Mouse (Mus musculus): ENCODE results near the gene Zbtb38. TPM values are rescaled to one million over a fixed set of nuclear protein-coding genes. Genes with fewer than 3 reads are reported as not detected.

Gene Zbtb38
- polyA plus RNA-seq, 1 experiment, result 4.7 TPM

DNA sequence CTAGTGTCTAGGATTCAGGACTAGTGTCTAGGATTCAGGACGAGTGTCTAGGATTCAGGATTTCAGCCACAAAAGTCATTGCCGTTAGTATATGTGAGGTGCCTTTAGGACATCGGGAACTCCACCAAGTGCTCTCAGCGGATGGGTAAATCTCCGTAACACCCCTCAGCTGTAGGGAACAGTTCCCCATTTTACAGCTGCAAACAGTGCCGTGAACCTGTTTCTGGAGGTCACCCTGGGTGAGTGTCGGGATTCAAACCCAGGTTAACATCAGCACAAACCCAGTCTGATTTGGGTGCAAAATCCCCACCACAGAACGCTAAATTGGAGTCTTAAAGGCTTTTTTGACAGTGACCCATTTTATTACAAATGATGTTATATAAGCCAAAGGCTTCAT is 34.2 kb downstream of the Zbtb38 start:
- no peak for DNase-seq (ENCODE audit: low read depth, low spot score)
- WGBS, result 89% methylated on average over 8 of the region's 8 CpGs

DNA sequence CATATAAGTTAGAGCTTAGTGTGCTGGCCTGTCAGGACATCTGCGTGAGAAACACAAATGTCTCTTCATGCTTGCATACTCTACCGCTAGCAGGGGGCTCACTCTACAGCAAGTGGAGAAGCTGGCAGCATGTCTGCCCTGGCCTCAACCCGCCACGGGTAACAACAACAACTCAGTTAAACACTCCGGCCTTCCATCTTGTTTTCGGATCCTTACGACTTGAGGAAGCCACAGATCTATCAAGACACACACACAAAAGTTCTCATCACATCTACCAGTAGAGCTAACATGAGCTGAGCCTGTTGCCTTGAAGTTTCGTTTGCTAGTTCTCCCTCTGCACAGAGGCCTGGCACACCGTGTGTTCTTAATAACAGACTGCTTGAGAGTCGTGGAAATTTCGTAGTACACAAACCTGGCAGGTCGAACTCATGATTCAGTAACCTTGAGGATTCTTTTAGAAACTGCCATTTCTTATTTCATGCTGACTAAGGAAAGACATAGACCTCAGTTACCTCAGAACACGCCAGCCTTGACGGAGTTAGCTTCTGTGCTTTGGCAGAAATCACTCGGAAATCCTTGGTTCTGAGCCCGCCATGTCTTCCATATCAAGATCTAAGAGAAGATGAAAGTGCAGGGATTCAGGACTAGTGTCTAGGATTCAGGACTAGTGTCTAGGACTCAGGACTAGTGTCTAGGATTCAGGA is 34.8 kb downstream of the Zbtb38 start:
- WGBS, result 91% methylated on average over 16 of the region's 16 CpGs
- DNase-seq (ENCODE audit: low read depth, low spot score), result no peak

DNA sequence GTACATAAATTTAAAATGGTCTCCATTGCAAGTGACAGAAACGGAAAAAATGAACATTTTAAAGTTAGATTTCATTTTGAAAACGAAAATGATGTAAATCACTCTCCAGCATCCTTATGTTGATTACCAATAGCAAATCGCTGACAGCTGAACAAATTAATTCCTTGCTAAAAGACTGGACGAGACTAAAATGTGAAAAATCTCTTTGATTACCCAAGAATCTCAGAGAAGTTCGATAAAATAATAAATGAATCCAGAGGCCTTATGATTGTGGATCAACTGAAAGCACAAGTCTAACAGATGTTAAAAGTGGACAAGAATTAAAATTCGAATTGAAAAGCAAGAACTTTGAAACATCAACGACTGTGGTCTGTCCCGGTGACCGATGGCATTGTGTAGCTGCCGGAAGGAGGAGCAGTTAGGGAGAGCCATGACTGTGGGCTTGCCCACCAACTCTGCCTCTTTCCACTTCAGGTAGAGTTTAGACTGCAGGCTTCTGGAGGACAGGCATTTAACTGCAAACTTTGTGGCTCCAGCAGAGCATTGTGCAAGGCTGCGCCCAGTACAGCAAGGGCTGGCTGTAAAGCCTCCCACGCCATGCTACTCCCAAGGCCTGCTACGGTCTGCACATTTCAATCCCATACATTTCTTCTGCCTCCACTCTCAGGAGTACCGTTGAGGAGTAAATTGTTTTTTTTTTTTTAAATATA is 35.7 kb downstream of the Zbtb38 start:
- no peak for DNase-seq (ENCODE audit: low read depth, low spot score)
- 87% methylated on average over 14 of the region's 14 CpGs for WGBS

GRCm38 (mm10) chr9:96716136-96716535 is 36.5 kb downstream of the Zbtb38 start:
- 71% methylated on average over 10 of the region's 10 CpGs for WGBS
- DNase-seq (ENCODE audit: low read depth, low spot score), result no peak

GRCm38 (mm10) chr9:96715171-96715570 is 37.5 kb downstream of the Zbtb38 start:
- WGBS, result 90% methylated on average over 11 of the region's 11 CpGs

GRCm38 (mm10) chr9:96713472-96714390 is 38.9 kb downstream of the Zbtb38 start:
- no peak for DNase-seq (ENCODE audit: low read depth, low spot score)
- WGBS, result 73% methylated on average over 14 of the region's 14 CpGs

More at GRCm38 (mm10) chr9:96715171-96715570, 37.5 kb downstream of the Zbtb38 start:
- no peak for DNase-seq (ENCODE audit: low read depth, low spot score)

DNA sequence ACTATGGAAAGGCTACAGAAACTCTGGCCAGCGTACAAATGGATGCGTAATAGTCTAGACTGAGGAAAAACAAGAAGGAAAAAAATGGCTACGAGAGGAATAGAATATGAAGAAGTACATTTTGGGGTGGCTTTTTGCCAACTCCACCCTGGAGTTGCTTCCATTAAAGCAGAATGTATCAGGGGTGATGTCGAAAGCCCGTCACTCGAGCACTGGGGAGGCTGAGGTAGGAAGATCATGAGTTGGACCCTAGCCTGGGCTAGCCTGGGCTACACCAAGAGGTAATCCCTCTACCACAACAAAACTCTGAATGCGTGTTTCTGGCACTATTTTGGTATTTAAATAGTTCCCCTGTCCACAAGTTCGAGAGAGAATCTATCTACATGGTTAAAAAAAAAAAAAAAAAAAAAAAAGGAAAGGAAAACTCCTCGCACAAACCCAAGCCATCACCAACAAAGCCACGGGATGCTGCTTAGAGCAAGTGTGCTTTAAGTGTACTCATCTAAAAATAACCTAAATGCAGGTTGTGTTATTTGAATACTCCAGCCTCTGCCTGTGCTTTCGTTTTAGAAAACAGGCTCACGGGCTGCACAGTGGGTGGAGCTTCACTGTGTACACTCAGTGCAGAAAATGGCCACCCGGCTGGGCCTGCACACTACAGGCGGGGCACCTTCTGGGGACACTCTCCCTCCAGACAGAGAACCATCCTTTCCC is 39.7 kb downstream of the Zbtb38 start:
- 57% methylated on average over 14 of the region's 14 CpGs for WGBS
- DNase-seq (ENCODE audit: low read depth, low spot score), result no peak

DNA sequence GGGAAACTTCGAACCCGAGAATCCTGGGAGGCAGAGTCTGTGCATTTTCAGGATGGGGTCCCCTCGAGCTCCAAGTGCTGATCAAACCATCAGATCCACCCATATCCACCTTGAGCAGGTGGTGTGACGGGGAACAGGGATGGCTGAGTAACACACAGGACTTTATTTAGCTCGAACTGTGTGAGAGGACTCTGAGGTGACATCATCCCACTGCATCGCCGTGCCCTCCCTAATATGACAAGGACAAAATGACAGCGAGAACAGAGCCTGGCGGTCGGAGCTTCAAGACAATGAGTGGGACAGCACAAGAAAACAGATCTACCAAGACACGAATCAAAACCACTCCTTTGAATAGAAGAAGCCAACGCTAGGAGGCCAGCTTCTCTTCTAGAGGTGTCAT is 40.6 kb downstream of the Zbtb38 start:
- no peak for DNase-seq (ENCODE audit: low read depth, low spot score)
- 90% methylated on average over 12 of the region's 12 CpGs for WGBS

GRCm38 (mm10) chr9:96710241-96710946 is 42.2 kb downstream of the Zbtb38 start:
- 72% methylated on average over 15 of the region's 15 CpGs for WGBS
- no peak for DNase-seq (ENCODE audit: low read depth, low spot score)

DNA sequence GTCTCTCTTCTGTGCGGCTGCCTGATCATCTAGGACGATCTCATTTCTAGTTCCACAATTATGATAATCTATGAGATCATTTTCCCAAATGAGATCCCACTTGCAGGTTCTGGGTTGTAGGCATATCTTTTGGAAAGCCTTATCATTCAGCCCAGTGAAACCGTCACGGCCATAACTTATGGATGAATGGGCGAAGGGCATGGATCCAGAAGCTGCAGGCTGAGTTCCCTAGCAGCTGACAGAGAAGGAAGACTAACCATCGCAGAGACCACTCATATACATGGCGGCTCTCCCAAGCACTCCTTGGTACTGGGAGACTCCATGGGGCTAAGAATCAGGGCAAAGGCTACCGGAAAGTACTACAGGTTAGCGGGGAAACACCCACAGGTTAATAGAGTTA is 43.7 kb downstream of the Zbtb38 start:
- DNase-seq (ENCODE audit: low read depth, low spot score), result no peak
- 95% methylated on average over 9 of the region's 9 CpGs for WGBS

GRCm38 (mm10) chr9:96707964-96708363 is 44.7 kb downstream of the Zbtb38 start:
- DNase-seq (ENCODE audit: low read depth, low spot score), result no peak
- 68% methylated on average over 4 of the region's 4 CpGs for WGBS

DNA sequence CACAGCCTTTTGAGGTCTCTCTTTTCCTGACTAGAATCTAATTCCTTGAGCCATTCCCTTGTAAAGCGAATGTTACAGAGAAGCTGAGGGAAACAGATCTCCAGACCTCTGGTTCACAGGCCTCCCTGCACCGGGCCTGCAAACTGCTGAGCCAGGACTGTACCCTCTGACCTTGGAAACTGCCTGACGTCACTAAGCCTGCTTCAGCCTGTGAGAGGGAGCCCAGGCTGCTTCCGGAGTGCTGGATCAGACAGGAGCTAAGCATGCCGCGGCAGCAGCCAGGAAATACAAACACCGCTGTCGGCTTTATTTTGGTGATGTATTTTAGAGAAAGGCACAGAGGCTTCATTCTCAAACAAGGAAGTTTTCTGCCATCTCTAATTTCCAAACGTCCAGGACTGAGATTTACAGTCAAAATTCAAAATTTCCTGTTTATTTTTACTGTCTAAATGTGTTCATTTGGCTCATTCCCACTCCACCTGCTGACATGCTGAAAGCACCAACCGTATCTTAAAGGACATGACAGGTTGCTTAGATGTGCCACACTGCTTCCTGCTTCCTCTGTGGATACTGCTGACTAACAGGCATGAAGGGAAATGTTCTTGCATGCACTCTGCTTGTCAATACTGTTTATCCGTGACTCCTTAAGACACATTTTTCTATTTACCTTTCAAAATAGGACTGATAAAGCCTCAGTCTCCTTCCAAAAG is 46.9 kb downstream of the Zbtb38 start:
- WGBS, result 37% methylated on average over 11 of the region's 11 CpGs
- no peak for DNase-seq (ENCODE audit: low read depth, low spot score)

GRCm38 (mm10) chr9:96704935-96705334 is 47.7 kb downstream of the Zbtb38 start:
- no peak for DNase-seq (ENCODE audit: low read depth, low spot score)
- WGBS, result 85% methylated on average over 9 of the region's 9 CpGs

DNA sequence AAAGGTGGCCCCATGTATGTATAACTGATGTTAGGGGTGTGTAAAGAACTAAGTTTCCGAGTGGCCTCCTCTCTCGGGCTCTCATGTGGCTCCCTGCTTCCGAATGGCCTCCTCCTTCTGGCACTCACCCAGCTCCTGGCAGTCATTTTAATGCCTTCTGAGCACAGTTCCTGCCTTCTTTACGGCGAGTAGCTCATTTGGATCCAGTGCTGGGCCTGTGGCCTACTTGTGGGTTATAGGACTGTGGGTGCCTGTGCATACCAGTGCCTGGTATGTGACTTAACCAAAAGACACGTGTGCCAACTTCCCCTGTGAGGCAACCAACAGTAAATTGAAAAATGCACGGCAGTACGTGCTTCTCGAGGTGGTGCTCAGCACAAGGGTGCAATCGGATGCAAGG is 50.7 kb downstream of the Zbtb38 start:
- DNase-seq (ENCODE audit: low read depth, low spot score), result no peak
- 81% methylated on average over 10 of the region's 10 CpGs for WGBS

DNA sequence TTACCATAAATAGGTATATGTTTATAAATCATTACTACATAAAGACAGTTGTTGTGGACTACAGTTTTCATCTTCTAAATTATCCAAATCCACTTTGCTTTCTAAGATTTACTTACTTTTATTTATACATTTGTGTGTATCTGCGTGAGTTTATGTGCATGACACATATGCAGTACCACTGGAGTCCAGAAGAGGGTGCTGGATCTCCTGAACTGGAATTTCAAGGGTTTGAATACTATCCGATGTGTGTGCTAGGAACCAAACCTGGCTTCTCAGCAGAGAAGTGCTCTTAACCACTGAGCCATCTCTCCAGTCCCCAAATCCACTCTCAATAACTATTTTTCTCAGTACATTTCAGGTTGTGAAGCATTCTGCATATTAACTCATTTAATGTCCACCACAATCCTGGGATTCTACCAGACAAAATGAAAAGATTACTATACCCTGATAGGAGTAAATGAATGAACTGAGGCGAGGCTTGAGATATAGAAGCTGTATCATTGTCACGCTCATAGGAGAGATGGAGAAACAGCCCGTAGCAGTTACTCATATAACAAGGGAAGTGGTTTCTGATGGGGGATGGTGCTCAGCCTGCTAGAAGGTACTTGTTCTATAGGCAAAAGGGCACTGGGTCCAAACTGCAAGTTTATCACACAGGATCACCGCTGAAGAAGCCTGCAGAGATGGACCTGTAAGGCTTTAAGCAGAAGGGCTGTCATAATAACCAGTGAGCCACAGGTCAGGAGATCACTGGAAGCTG is 53.2 kb downstream of the Zbtb38 start:
- 96% methylated on average over 6 of the region's 6 CpGs for whole genome bisulfite sequencing
- no peak for DNase-seq (ENCODE audit: low read depth, low spot score)

GRCm38 (mm10) chr9:96696788-96697492 is 55.7 kb downstream of the Zbtb38 start:
- 76% methylated on average over 14 of the region's 14 CpGs for WGBS
- DNase-seq (ENCODE audit: low read depth, low spot score), result no peak

DNA sequence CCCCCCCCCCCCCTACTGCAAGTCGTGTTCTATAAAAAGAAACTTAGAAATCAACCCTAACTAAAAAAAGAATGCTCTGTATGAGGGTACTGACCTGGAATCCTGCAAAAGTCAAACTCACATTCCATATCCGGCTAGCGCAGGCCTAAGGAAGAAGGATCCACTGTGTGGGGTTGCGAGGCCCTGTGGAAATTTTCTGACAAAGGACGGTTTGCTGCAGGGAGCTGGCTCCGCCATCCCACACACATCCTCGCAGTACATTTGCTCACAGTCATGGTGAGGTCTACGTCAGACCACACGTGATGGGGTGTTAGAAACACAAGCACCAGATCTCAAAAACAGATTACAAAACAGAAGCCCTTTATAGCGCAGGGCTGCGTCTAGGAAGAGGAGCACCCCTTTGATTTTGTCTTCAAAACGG is 56.5 kb downstream of the Zbtb38 start:
- no peak for DNase-seq (ENCODE audit: low read depth, low spot score)
- 72% methylated on average over 12 of the region's 12 CpGs for WGBS

Data from large intestine, adult 2 months (tissue).